Mouse (Mus musculus) myocyte (in vitro differentiated cells): ENCODE data around the gene Med24.

ENCODE experiments used
- E2F4 ChIP-seq: IDR thresholded peaks from one replicate; pipeline ENCODE4 v1.6.1; 2011; ENCODE audit warnings: mild to moderate bottlenecking, control low read depth, moderate library complexity; ENCODE audit not compliant: insufficient read depth
- MAX ChIP-seq: IDR thresholded peaks from one replicate; pipeline ENCODE4 v1.6.1; 2011; ENCODE audit warnings: low read depth, mild to moderate bottlenecking, control low read depth
- POLR2A ChIP-seq: IDR thresholded peaks from one replicate; pipeline ENCODE4 v1.6.1; 2011; ENCODE audit warnings: low read depth, mild to moderate bottlenecking, control low read depth, moderate library complexity; ENCODE audit not compliant: insufficient read length
- REST ChIP-seq: IDR thresholded peaks from one replicate; pipeline ENCODE4 v1.6.1; 2011; ENCODE audit warnings: mild to moderate bottlenecking, control low read depth, moderate library complexity; ENCODE audit not compliant: insufficient read depth, insufficient read length
- TCF12 ChIP-seq: IDR thresholded peaks from one replicate; pipeline ENCODE4 v1.6.1; 2011; ENCODE audit warnings: mild to moderate bottlenecking, control low read depth; ENCODE audit not compliant: poor library complexity, insufficient read depth, severe bottlenecking
- USF1 ChIP-seq: IDR thresholded peaks from one replicate; pipeline ENCODE4 v1.6.1; 2011; ENCODE audit warnings: low read depth, mild to moderate bottlenecking, control low read depth, moderate library complexity

- TF ChIP-seq POLR2A (no peak), REST (no peak), USF1 (no peak), MAX (no peak), E2F4 (no peak), TCF12 (no peak)
Measured at GRCm38 (mm10) chr11:98660517-98660916, 68.7 kb downstream of the Med24 start.
